Mouse (Mus musculus) adrenal gland, postnatal 14 days (tissue): ENCODE data around the gene Tbx5. TPM values are rescaled to one million over a fixed set of nuclear protein-coding genes. Genes with fewer than 3 reads are reported as not detected.

Experiments used
- DNase-seq: peaks from one replicate; pipeline ENCODE4 v3.0.0; 2021; ENCODE audit warnings: mixed read lengths
- total RNA-seq: library from RNA; stranded (reverse); gene quantifications from 2 replicates; pipeline ENCODE4 v1.2.3, GENCODE M21; 2021

Tbx5 gene
- total RNA-seq, 1 experiment from 2014 or later: 2.8 TPM

GRCm38 (mm10) chr5:119810994-119811690 lies 21.3 kb upstream of the Tbx5 start:
- DNase-seq: no peak

- no peak for DNase-seq
Measured at GRCm38 (mm10) chr5:119815247-119815646, 17.2 kb upstream of the Tbx5 start.

- DNase-seq: no peak
Measured at GRCm38 (mm10) chr5:119820452-119820851, 12.0 kb upstream of the Tbx5 start.

GRCm38 (mm10) chr5:119821506-119821905 lies 11.0 kb upstream of the Tbx5 start:
- no peak for DNase-seq

GRCm38 (mm10) chr5:119827341-119827740 lies 5.1 kb upstream of the Tbx5 start:
- no peak for DNase-seq

- DNase-seq: no peak
Measured at GRCm38 (mm10) chr5:119830611-119831010, 1.9 kb upstream of the Tbx5 start.

- DNase-seq: peak; percentile 33
Measured at GRCm38 (mm10) chr5:119831201-119831771, 1.2 kb upstream of the Tbx5 start.

GRCm38 (mm10) chr5:119831791-119832478 lies 533 bp upstream of the Tbx5 start:
- no peak for DNase-seq

- no peak for DNase-seq
Measured at GRCm38 (mm10) chr5:119833223-119834030, 959 bp downstream of the Tbx5 start.

GRCm38 (mm10) chr5:119834031-119834403 lies 1.5 kb downstream of the Tbx5 start:
- no peak for DNase-seq

- peak; percentile 4 for DNase-seq
Measured at GRCm38 (mm10) chr5:119835053-119835867, 2.8 kb downstream of the Tbx5 start.

- no peak for DNase-seq
Measured at GRCm38 (mm10) chr5:119835868-119836209, 3.4 kb downstream of the Tbx5 start.

- DNase-seq: no peak
Measured at GRCm38 (mm10) chr5:119836618-119837305, 4.3 kb downstream of the Tbx5 start.

GRCm38 (mm10) chr5:119837306-119837675 lies 4.8 kb downstream of the Tbx5 start:
- no peak for DNase-seq

GRCm38 (mm10) chr5:119837861-119838260 lies 5.4 kb downstream of the Tbx5 start:
- DNase-seq: no peak

GRCm38 (mm10) chr5:119838441-119838840 lies 6.0 kb downstream of the Tbx5 start:
- DNase-seq: no peak

GRCm38 (mm10) chr5:119839156-119839555 lies 6.7 kb downstream of the Tbx5 start:
- no peak for DNase-seq

- no peak for DNase-seq
Measured at GRCm38 (mm10) chr5:119839616-119840368, 7.3 kb downstream of the Tbx5 start.

- no peak for DNase-seq
Measured at GRCm38 (mm10) chr5:119840404-119840803, 7.9 kb downstream of the Tbx5 start.

- no peak for DNase-seq
Measured at GRCm38 (mm10) chr5:119841634-119842420, 9.4 kb downstream of the Tbx5 start.
